ENCODE assay signal across 27 mouse cellular contexts in genomic region chr1:130743775-130744174, GRCm38 (mm10). TPM values are rescaled to one million over a fixed set of nuclear protein-coding genes. Genes with fewer than 3 reads are reported as not detected.
A peak's percentile ranks its signal among the peaks of the same experiment; 100 is the strongest.
DNase-seq lines count a peak whose midpoint lies in the region; ATAC-seq and TF ChIP-seq lines count a peak whose summit lies in the region.
"Had no signal": no experiment of that assay in that cellular context is flagged by ENCODE, and none has a peak within 500 bp of the region (broad histone marks: within the 10 kb centered on the region; RNA-seq: fewer than 3 reads in every experiment).

No protein-coding gene starts in this region.

- no peak for TF ChIP-seq POLR2A in bone marrow, adult 2 months (IDR thresholded peaks at IDR 0.05; ENCODE audit: borderline replicate concordance, control insufficient read depth, low read depth, low read length)

- H3K4me3 ChIP-seq in intestine, embryonic 14.5 days (ENCODE audit: low read depth, low read length), result no peak overlapping the region
- H3K4me3 ChIP-seq in intestine, postnatal 0 days (ENCODE audit: low read depth, low read length), result no peak overlapping the region
- H3K4me3 ChIP-seq in bone marrow, adult 2 months (replicated peaks; ENCODE audit: control insufficient read depth, low read depth, low read length), result no peak overlapping the region
- H3K4me3 ChIP-seq in stomach, embryonic 16.5 days (replicated peaks; ENCODE audit: low read length), result no peak overlapping the region
- H3K4me3 ChIP-seq: forebrain, embryonic 15.5 days; gastrocnemius, adult 2 months; midbrain, embryonic 12.5 days; myocyte; stomach, embryonic 15.5 days had no signal

- no peak overlapping the region for H3K4me2 ChIP-seq in intestine, embryonic 14.5 days (ENCODE audit: low read length)
- no peak overlapping the region for H3K4me2 ChIP-seq in intestine, postnatal 0 days (replicated peaks; ENCODE audit: low read depth)
- no peak overlapping the region for H3K4me2 ChIP-seq in stomach, embryonic 16.5 days (ENCODE audit: low read depth, low read length)
- H3K4me2 ChIP-seq: forebrain, embryonic 15.5 days; hindbrain, embryonic 14.5 days; lung, embryonic 14.5 days; midbrain, embryonic 12.5 days; stomach, embryonic 15.5 days had no signal

- peaks cover 9% of the 10 kb centered on the region; the same call in 1 of the 2 replicates for H3K4me1 ChIP-seq in intestine, embryonic 14.5 days (replicated peaks; ENCODE audit: control insufficient read depth, insufficient read depth, low read length)
- peaks cover 15% of the 10 kb centered on the region for H3K4me1 ChIP-seq in intestine, postnatal 0 days (replicated peaks; ENCODE audit: control insufficient read depth, insufficient read depth, low read length)
- peaks cover 5% of the 10 kb centered on the region for H3K4me1 ChIP-seq in bone marrow, adult 2 months (ENCODE audit: control insufficient read depth, insufficient read depth, low read length)
- peaks cover 16% of the 10 kb centered on the region for H3K4me1 ChIP-seq in stomach, embryonic 16.5 days (ENCODE audit: control insufficient read depth, insufficient read depth, low read length)
- H3K4me1 ChIP-seq: forebrain, embryonic 15.5 days; midbrain, embryonic 12.5 days had no signal

- no peak for TF ChIP-seq CTCF in intestine, postnatal 0 days (IDR thresholded peaks at IDR 0.05; ENCODE audit: low read depth)
- no peak for TF ChIP-seq CTCF in bone marrow, adult 2 months (IDR thresholded peaks at IDR 0.05; ENCODE audit: control insufficient read depth, insufficient read depth, low read length)

- H3K9ac ChIP-seq in intestine, embryonic 14.5 days (ENCODE audit: low read length), result no peak overlapping the region
- H3K9ac ChIP-seq in intestine, postnatal 0 days (ENCODE audit: low read depth, low read length), result no peak overlapping the region
- H3K9ac ChIP-seq in stomach, embryonic 16.5 days (ENCODE audit: low read length), result no peak overlapping the region
- H3K9ac ChIP-seq: forebrain, embryonic 15.5 days; hindbrain, embryonic 14.5 days; lung, embryonic 14.5 days; midbrain, embryonic 12.5 days; stomach, embryonic 15.5 days had no signal

- no peak for ATAC-seq in intestine, embryonic 14.5 days (replicated peaks; ENCODE audit: low FRiP score, low TSS enrichment, low read depth)
- ATAC-seq in intestine, postnatal 0 days, result no peak
- no peak for ATAC-seq in stomach, embryonic 16.5 days (ENCODE audit: insufficient read depth, low FRiP score)
- ATAC-seq: forebrain, embryonic 15.5 days had no signal

- no peak overlapping the region for H3K27ac ChIP-seq in intestine, embryonic 14.5 days (ENCODE audit: low read depth)
- H3K27ac ChIP-seq in intestine, postnatal 0 days (ENCODE audit: low read depth, low read length), result no peak overlapping the region
- H3K27ac ChIP-seq in bone marrow, adult 2 months (ENCODE audit: control insufficient read depth, insufficient read depth, low read depth, low read length, poor library complexity), result peak overlapping the region; percentile 38
- H3K27ac ChIP-seq in stomach, embryonic 16.5 days (ENCODE audit: low read length), result peak overlapping the region; percentile 9; the same call in 1 of the 2 replicates
- H3K27ac ChIP-seq: forebrain, embryonic 15.5 days; gastrocnemius, adult 2 months; hindbrain, embryonic 14.5 days; macrophage; midbrain, embryonic 12.5 days; stomach, embryonic 15.5 days had no signal

- H3K36me3 ChIP-seq in intestine, embryonic 14.5 days (ENCODE audit: control insufficient read depth, insufficient read depth, low read length), result peaks cover 14% of the 10 kb centered on the region; the same call in 1 of the 2 replicates
- H3K36me3 ChIP-seq in intestine, postnatal 0 days (ENCODE audit: control insufficient read depth, insufficient read depth), result peaks cover 44% of the 10 kb centered on the region
- H3K36me3 ChIP-seq in stomach, embryonic 16.5 days (ENCODE audit: control insufficient read depth, insufficient read depth, low read length), result no peaks in the 10 kb centered on the region
- H3K36me3 ChIP-seq: forebrain, embryonic 15.5 days; midbrain, embryonic 12.5 days had no signal

- no peaks in the 10 kb centered on the region for H3K27me3 ChIP-seq in intestine, embryonic 14.5 days (replicated peaks; ENCODE audit: control insufficient read depth, insufficient read depth, low read length)
- no peaks in the 10 kb centered on the region for H3K27me3 ChIP-seq in intestine, postnatal 0 days (replicated peaks; ENCODE audit: control insufficient read depth, insufficient read depth, low read length)
- H3K27me3 ChIP-seq in stomach, embryonic 16.5 days (ENCODE audit: control insufficient read depth, insufficient read depth, low read length), result no peaks in the 10 kb centered on the region
- H3K27me3 ChIP-seq: CH12.LX; forebrain, embryonic 15.5 days; midbrain, embryonic 12.5 days; stomach, embryonic 15.5 days had no signal

- peak; percentile 49 for DNase-seq in intestine, embryonic 14.5 days (ENCODE audit: low spot score)
- peak; percentile 49 for DNase-seq in CD4-positive, CD25-positive, alpha-beta regulatory T cell, adult 2 months (ENCODE audit: low read depth, low spot score)
- no peak for DNase-seq in T-cell, adult 2 months (ENCODE audit: low spot score)
- no peak for DNase-seq in right cerebral cortex, postnatal 36 days (ENCODE audit: low spot score in 2 of 2)
- DNase-seq in natural killer cell, adult 2 months (ENCODE audit: low spot score in 2 of 2), result no peak
- DNase-seq: adrenal gland, postnatal 25 days; cerebellum, adult 2 months; gastrocnemius, adult 2 months; kidney, adult 8-10 months; kidney, postnatal 25 days; retina, postnatal 1 day had no signal

- WGBS in intestine, embryonic 14.5 days, result 80% methylated on average over 1 of the region's 1 CpGs
- WGBS in intestine, postnatal 0 days, result 63% methylated on average over 1 of the region's 1 CpGs
- WGBS in bone marrow, adult 2 months, result 15% methylated on average over 1 of the region's 1 CpGs
- 85% methylated on average over 1 of the region's 1 CpGs for WGBS in stomach, embryonic 16.5 days

- no peaks in the 10 kb centered on the region for H3K9me3 ChIP-seq in intestine, embryonic 14.5 days (ENCODE audit: control insufficient read depth, low read length)
- H3K9me3 ChIP-seq in intestine, postnatal 0 days (ENCODE audit: control insufficient read depth), result no peaks in the 10 kb centered on the region
- no peaks in the 10 kb centered on the region for H3K9me3 ChIP-seq in stomach, embryonic 16.5 days (replicated peaks; ENCODE audit: control insufficient read depth, low read length)
- H3K9me3 ChIP-seq: forebrain, embryonic 15.5 days; midbrain, embryonic 12.5 days; stomach, embryonic 15.5 days had no signal

RNA-seq across cellular contexts. Expression of gene AA986860, which starts 12.0 kb away (rescaled TPM):
- polyA plus RNA-seq in intestine, embryonic 14.5 days (2014; fragmentation: Nextera tagmentation; extraction: Ambion mirVana), result 55.7 and 61.4 TPM in 2 replicates
- polyA plus RNA-seq in intestine, postnatal 0 days (2015; fragmentation: Nextera tagmentation; extraction: Ambion mirVana), result 42.3 and 46.7 TPM in 2 replicates
- polyA plus RNA-seq in bone marrow, adult 2 months (2011; ENCODE audit: insufficient read depth, insufficient read length, low replicate concordance, missing spikeins), result 1.9 and 2.6 TPM in 2 replicates
- polyA plus RNA-seq in stomach, embryonic 16.5 days (2015; fragmentation: Nextera tagmentation; extraction: Ambion mirVana), result 44.2 and 52.0 TPM in 2 replicates

RNA-seq across cellular contexts. Expression of gene Pfkfb2, which starts 14.7 kb away (rescaled TPM):
- 9.4 and 9.8 TPM in 2 replicates for polyA plus RNA-seq in intestine, embryonic 14.5 days (2014; fragmentation: Nextera tagmentation; extraction: Ambion mirVana)
- polyA plus RNA-seq in intestine, postnatal 0 days (2015; fragmentation: Nextera tagmentation; extraction: Ambion mirVana), result 6.1 and 7.0 TPM in 2 replicates
- 6.9 and 14.5 TPM in 2 replicates for polyA plus RNA-seq in bone marrow, adult 2 months (2011; ENCODE audit: insufficient read depth, insufficient read length, low replicate concordance, missing spikeins)
- 11.3 and 11.6 TPM in 2 replicates for polyA plus RNA-seq in stomach, embryonic 16.5 days (2015; fragmentation: Nextera tagmentation; extraction: Ambion mirVana)

RNA-seq across cellular contexts. Expression of gene Yod1, which starts 26.6 kb away (rescaled TPM):
- polyA plus RNA-seq in intestine, embryonic 14.5 days (2014; fragmentation: Nextera tagmentation; extraction: Ambion mirVana), result 7.5 and 8.1 TPM in 2 replicates
- 8.9 and 9.5 TPM in 2 replicates for polyA plus RNA-seq in intestine, postnatal 0 days (2015; fragmentation: Nextera tagmentation; extraction: Ambion mirVana)
- 11.6 and 16.1 TPM in 2 replicates for polyA plus RNA-seq in bone marrow, adult 2 months (2011; ENCODE audit: insufficient read depth, insufficient read length, low replicate concordance, missing spikeins)
- 14.9 and 15.8 TPM in 2 replicates for polyA plus RNA-seq in stomach, embryonic 16.5 days (2015; fragmentation: Nextera tagmentation; extraction: Ambion mirVana)

RNA-seq across cellular contexts. Expression of gene Gm29427, which starts 28.2 kb away (rescaled TPM):
- polyA plus RNA-seq in intestine, embryonic 14.5 days (2014; fragmentation: Nextera tagmentation; extraction: Ambion mirVana), result 0.23 TPM in 1 of 2 replicates, not detected in the other
- polyA plus RNA-seq in intestine, postnatal 0 days (2015; fragmentation: Nextera tagmentation; extraction: Ambion mirVana), result 0.20 and 0.48 TPM in 2 replicates
- polyA plus RNA-seq in bone marrow, adult 2 months (2011; ENCODE audit: insufficient read depth, insufficient read length, low replicate concordance, missing spikeins), result 0.63 TPM in 1 of 2 replicates, not detected in the other
- polyA plus RNA-seq in stomach, embryonic 16.5 days (2015; fragmentation: Nextera tagmentation; extraction: Ambion mirVana), result 0.09 TPM in 1 of 2 replicates, not detected in the other
- polyA plus RNA-seq: cerebellum, adult 2 months; embryonic facial prominence, embryonic 11.5 days; erythroblast, embryonic 14.5 days; forebrain, embryonic 15.5 days; heart, embryonic 16.5 days; hindbrain, embryonic 14.5 days; limb, embryonic 11.5 days; lung, embryonic 14.5 days; macrophage; midbrain, embryonic 12.5 days; myocyte; small intestine, adult 2 months; stomach, embryonic 15.5 days had no signal

RNA-seq across cellular contexts. Expression of gene Fcamr, which starts 56.9 kb away (rescaled TPM):
- 0.16 TPM in 1 of 2 replicates, not detected in the other for polyA plus RNA-seq in intestine, embryonic 14.5 days (2014; fragmentation: Nextera tagmentation; extraction: Ambion mirVana)
- polyA plus RNA-seq in intestine, postnatal 0 days (2015; fragmentation: Nextera tagmentation; extraction: Ambion mirVana), result 0.17 TPM in 1 of 2 replicates, not detected in the other
- polyA plus RNA-seq in bone marrow, adult 2 months (2011; ENCODE audit: insufficient read depth, insufficient read length, low replicate concordance, missing spikeins), result not detected in 2 replicates
- polyA plus RNA-seq in stomach, embryonic 16.5 days (2015; fragmentation: Nextera tagmentation; extraction: Ambion mirVana), result 0.42 and 0.56 TPM in 2 replicates
- polyA plus RNA-seq: embryonic facial prominence, embryonic 11.5 days; erythroblast, embryonic 14.5 days; forebrain, embryonic 15.5 days; heart, embryonic 16.5 days; hindbrain, embryonic 14.5 days; limb, embryonic 11.5 days; lung, embryonic 14.5 days; macrophage; midbrain, embryonic 12.5 days; myocyte had no signal

Comparison
In these comparisons a context has a peak if more than half of its experiments do, and no peak if none do; other contexts are left out.
1. DNase-seq: peak in intestine, embryonic 14.5 days (single experiment) and CD4-positive, CD25-positive, alpha-beta regulatory T cell, adult 2 months (single experiment); none in T-cell, adult 2 months (single experiment), right cerebral cortex, postnatal 36 days (0 of 2) and natural killer cell, adult 2 months (0 of 2).
2. H3K27ac ChIP-seq: peak in bone marrow, adult 2 months (single experiment) and stomach, embryonic 16.5 days (single experiment); none in intestine, embryonic 14.5 days (single experiment) and intestine, postnatal 0 days (single experiment).
3. RNA of gene AA986860, which starts 12.0 kb away (polyA plus RNA-seq): 55.7 to 61.4 TPM in intestine, embryonic 14.5 days, 44.2 to 52.0 TPM in stomach, embryonic 16.5 days and 42.3 to 46.7 TPM in intestine, postnatal 0 days; 1.9 to 2.6 TPM in bone marrow, adult 2 months; every median in the first group is over 10 times any median in the second.